Mouse (Mus musculus) myocyte (in vitro differentiated cells): ENCODE measurements around the gene Srsf11.

ENCODE experiments used
- E2F4 ChIP-seq: IDR thresholded peaks from one replicate; pipeline ENCODE4 v1.6.1; 2011; ENCODE audit warnings: mild to moderate bottlenecking, control low read depth, moderate library complexity; ENCODE audit not compliant: insufficient read depth
- MAX ChIP-seq: IDR thresholded peaks from one replicate; pipeline ENCODE4 v1.6.1; 2011; ENCODE audit warnings: low read depth, mild to moderate bottlenecking, control low read depth
- MYOD1 ChIP-seq, 3 experiments: IDR thresholded peaks; one replicate each; pipeline ENCODE4 v1.6.1; 2011; ENCODE audit warnings: control low read depth in 2 of 3, low read depth in 2 of 3, mild to moderate bottlenecking in 2 of 3, moderate library complexity in 1 of 3; ENCODE audit not compliant: insufficient read length in 2 of 3, control insufficient read depth in 1 of 3
- MYOG ChIP-seq, 3 experiments: IDR thresholded peaks; one replicate each; pipeline ENCODE4 v1.6.1; 2011; ENCODE audit warnings: control low read depth in 2 of 3, low read depth in 2 of 3, mild to moderate bottlenecking in 2 of 3; ENCODE audit not compliant: insufficient read length in 2 of 3, control insufficient read depth in 1 of 3, insufficient read depth in 1 of 3
- POLR2A ChIP-seq: IDR thresholded peaks from one replicate; pipeline ENCODE4 v1.6.1; 2011; ENCODE audit warnings: low read depth, mild to moderate bottlenecking, control low read depth, moderate library complexity; ENCODE audit not compliant: insufficient read length
- POLR2AphosphoS2 ChIP-seq: IDR thresholded peaks from one replicate; pipeline ENCODE4 v1.6.1; 2011; ENCODE audit warnings: low read depth, control low read depth; ENCODE audit not compliant: insufficient read length
- REST ChIP-seq: IDR thresholded peaks from one replicate; pipeline ENCODE4 v1.6.1; 2011; ENCODE audit warnings: mild to moderate bottlenecking, control low read depth, moderate library complexity; ENCODE audit not compliant: insufficient read depth, insufficient read length
- SRF ChIP-seq: IDR thresholded peaks from one replicate; pipeline ENCODE4 v1.6.1; 2011; ENCODE audit warnings: low read depth; ENCODE audit not compliant: control insufficient read depth, insufficient read length
- TCF12 ChIP-seq: IDR thresholded peaks from one replicate; pipeline ENCODE4 v1.6.1; 2011; ENCODE audit warnings: mild to moderate bottlenecking, control low read depth; ENCODE audit not compliant: poor library complexity, insufficient read depth, severe bottlenecking
- TCF3 ChIP-seq: IDR thresholded peaks from one replicate; pipeline ENCODE4 v1.6.1; 2011; ENCODE audit warnings: low read depth, control low read depth; ENCODE audit not compliant: insufficient read length
- USF1 ChIP-seq: IDR thresholded peaks from one replicate; pipeline ENCODE4 v1.6.1; 2011; ENCODE audit warnings: low read depth, mild to moderate bottlenecking, control low read depth, moderate library complexity

DNA sequence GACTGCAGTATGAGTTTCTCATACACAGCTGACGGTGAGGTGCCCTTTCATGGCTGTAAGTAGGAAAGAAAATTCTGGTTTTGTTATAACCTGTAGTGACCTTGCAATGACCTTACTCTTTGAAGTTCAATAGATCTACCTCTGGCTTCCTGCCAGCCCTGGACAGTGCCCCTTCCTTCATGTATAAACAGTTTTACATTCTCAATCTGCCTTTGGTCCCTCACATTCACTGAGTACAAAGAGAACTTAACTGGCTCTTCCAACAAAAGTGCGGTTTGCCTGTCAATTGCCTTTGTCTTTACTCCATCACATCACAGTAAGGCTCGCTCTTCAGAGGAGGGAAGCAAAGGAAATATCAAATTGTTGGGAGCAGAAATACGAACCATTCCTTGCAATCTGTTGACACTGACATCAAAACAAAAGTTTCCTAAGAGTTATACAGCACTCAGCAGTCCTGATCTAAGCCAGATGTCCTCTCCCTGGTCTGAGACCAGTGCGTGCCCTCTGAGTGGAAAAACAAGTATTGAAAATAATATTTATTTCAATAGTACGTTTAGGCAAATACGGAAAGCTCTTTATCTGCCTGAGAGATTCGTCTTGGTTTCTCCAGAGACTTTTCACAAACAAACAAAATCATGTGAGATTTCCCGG, 32.3 kb upstream of the Srsf11 start:
- TF ChIP-seq POLR2A (no peak), POLR2AphosphoS2 (no peak), USF1 (no peak), TCF12 (no peak), MYOG (IDR thresholded peaks at IDR 0.05; ENCODE audit: control insufficient read depth in 1 of 3, insufficient read depth in 1 of 3, insufficient read length in 2 of 3, low read depth in 2 of 3) (no peak), REST (no peak), TCF3 (no peak), E2F4 (no peak), SRF (no peak), MAX (no peak), MYOD1 (IDR thresholded peaks at IDR 0.05; ENCODE audit: control insufficient read depth in 1 of 3, insufficient read length in 2 of 3, low read depth in 2 of 3) (no peak)
